ENCODE assay signal across 20 mouse cellular contexts in the genomic region with DNA sequence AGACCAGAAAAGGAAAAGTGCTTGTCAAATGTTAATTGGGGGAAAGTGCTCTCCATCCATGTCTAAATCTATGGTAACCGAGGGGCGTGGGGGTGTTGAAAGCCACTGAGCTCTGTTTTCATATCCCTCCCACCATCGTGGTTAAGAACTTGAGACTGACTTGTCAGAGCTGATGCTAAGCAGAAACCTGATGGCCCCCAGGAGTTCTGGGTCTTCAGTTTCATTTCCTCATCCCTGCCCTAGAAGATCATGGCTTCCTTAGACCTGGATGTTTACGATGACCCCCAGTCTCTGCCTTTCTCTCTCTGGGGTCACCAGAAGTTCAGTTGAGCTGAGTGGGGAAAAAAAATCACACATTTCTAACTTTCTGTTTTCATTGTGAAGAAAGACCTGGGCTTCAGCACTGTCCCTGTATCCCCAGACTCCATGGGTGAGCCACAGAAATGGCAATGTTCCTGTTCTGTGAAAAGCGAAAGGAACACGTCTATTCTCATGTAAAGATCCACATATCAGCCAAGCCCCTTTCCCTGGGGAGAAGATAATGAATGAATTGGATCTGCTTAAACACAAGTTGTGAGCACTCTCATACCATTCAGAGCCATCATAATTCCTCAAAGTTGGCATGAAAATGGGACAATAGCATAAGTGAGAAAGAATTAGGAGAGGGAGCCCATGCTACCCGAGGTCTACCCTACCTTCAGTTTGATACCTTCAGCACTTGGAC.
A peak's percentile ranks its signal among the peaks of the same experiment; 100 is the strongest.
DNase-seq lines count a peak whose midpoint lies in the region; ATAC-seq and TF ChIP-seq lines count a peak whose summit lies in the region.
"Had no signal": no experiment of that assay in that cellular context is flagged by ENCODE, and none has a peak within 500 bp of the region (broad histone marks: within the 10 kb centered on the region; RNA-seq: fewer than 3 reads in every experiment).

No protein-coding gene starts in this region.

- no peak for DNase-seq in heart, adult 2 months
- DNase-seq in A20 (ENCODE audit: low read depth, low spot score) (peak; percentile 6), WW6 (ENCODE audit: low read depth, low spot score) (peak; percentile 4)
- no peak for DNase-seq in right cerebral cortex, adult 2 months (ENCODE audit: low spot score in 2 of 2)
- no peak for DNase-seq in hindbrain, embryonic 14.5 days (ENCODE audit: low spot score)
- DNase-seq in c-Kit-positive CD71-positive TER-119-positive erythroid progenitor cells, embryonic 14.5 days (ENCODE audit: low spot score) = no peak
- DNase-seq: cerebellum, postnatal 25 days; kidney, postnatal 25 days; layer of hippocampus, adult 9-11 months; right cerebral cortex, adult 18-20 months; thymus, postnatal 25 days had no signal

- no peaks in the 10 kb centered on the region for H3K36me3 ChIP-seq in heart, embryonic 16.5 days (ENCODE audit: control insufficient read depth, insufficient read depth)
- H3K36me3 ChIP-seq in heart, adult 2 months (ENCODE audit: control insufficient read depth, insufficient read depth, low read length) = no peaks in the 10 kb centered on the region
- H3K36me3 ChIP-seq in hindbrain, embryonic 14.5 days (replicated peaks; ENCODE audit: control insufficient read depth, insufficient read depth) = no peaks in the 10 kb centered on the region
- H3K36me3 ChIP-seq: heart, embryonic 13.5 days; limb, embryonic 13.5 days; midbrain, embryonic 15.5 days had no signal

- H3K4me1 ChIP-seq in heart, embryonic 16.5 days (ENCODE audit: control insufficient read depth, insufficient read depth, low read length) = peaks cover 7% of the 10 kb centered on the region
- no peaks in the 10 kb centered on the region for H3K4me1 ChIP-seq in heart, adult 2 months (ENCODE audit: control insufficient read depth, insufficient read depth, low read length)
- H3K4me1 ChIP-seq in hindbrain, embryonic 14.5 days (replicated peaks; ENCODE audit: control insufficient read depth, insufficient read depth, low read length) = no peaks in the 10 kb centered on the region
- H3K4me1 ChIP-seq: forebrain, embryonic 13.5 days; megakaryocyte, embryonic 14.5 days; midbrain, embryonic 15.5 days had no signal

- H3K27me3 ChIP-seq in heart, embryonic 16.5 days (ENCODE audit: control insufficient read depth, insufficient read depth, low read length) = peaks cover 6% of the 10 kb centered on the region; the same call in 1 of the 2 replicates
- H3K27me3 ChIP-seq in heart, adult 2 months (ENCODE audit: control insufficient read depth, insufficient read depth, low read length) = no peaks in the 10 kb centered on the region
- no peaks in the 10 kb centered on the region for H3K27me3 ChIP-seq in hindbrain, embryonic 14.5 days (ENCODE audit: control insufficient read depth, insufficient read depth, low read length)
- H3K27me3 ChIP-seq: limb, embryonic 13.5 days; megakaryocyte, embryonic 14.5 days; midbrain, embryonic 15.5 days had no signal

- TF ChIP-seq POLR2A in heart, adult 2 months (IDR thresholded peaks at IDR 0.05; ENCODE audit: insufficient read depth, low read depth, low read length) = no peak

- 34% methylated on average over 7 of the region's 7 CpGs for WGBS in heart, embryonic 16.5 days
- 39% methylated on average over 7 of the region's 7 CpGs for WGBS in heart, adult 2 months
- 76% methylated on average over 7 of the region's 7 CpGs for WGBS in hindbrain, embryonic 14.5 days

- no peaks in the 10 kb centered on the region for H3K79me2 ChIP-seq in heart, adult 2 months (replicated peaks; ENCODE audit: control insufficient read depth, insufficient read depth, low read length)

- H3K9ac ChIP-seq in heart, embryonic 16.5 days (ENCODE audit: low read length) = no peak overlapping the region
- no peak overlapping the region for H3K9ac ChIP-seq in heart, adult 2 months (ENCODE audit: low read depth, low read length)
- H3K9ac ChIP-seq in hindbrain, embryonic 14.5 days = no peak overlapping the region
- H3K9ac ChIP-seq: forebrain, embryonic 13.5 days; heart, embryonic 13.5 days; limb, embryonic 13.5 days; liver, embryonic 14.5 days; midbrain, embryonic 15.5 days had no signal

- H3K4me3 ChIP-seq in heart, embryonic 16.5 days (ENCODE audit: low read length) = no peak overlapping the region
- no peak overlapping the region for H3K4me3 ChIP-seq in heart, adult 2 months
- no peak overlapping the region for H3K4me3 ChIP-seq in hindbrain, embryonic 14.5 days (replicated peaks; ENCODE audit: low read length)
- H3K4me3 ChIP-seq: forebrain, embryonic 13.5 days; heart, embryonic 13.5 days; limb, embryonic 13.5 days; megakaryocyte, embryonic 14.5 days; midbrain, embryonic 15.5 days had no signal

- TF ChIP-seq CTCF in heart, adult 2 months (IDR thresholded peaks at IDR 0.05) = no peak

- H3K9me3 ChIP-seq in heart, embryonic 16.5 days (replicated peaks; ENCODE audit: control insufficient read depth, low read length) = no peaks in the 10 kb centered on the region
- H3K9me3 ChIP-seq in hindbrain, embryonic 14.5 days (ENCODE audit: control insufficient read depth, low read length) = no peaks in the 10 kb centered on the region
- H3K9me3 ChIP-seq: forebrain, embryonic 13.5 days; heart, embryonic 13.5 days; limb, embryonic 13.5 days; midbrain, embryonic 15.5 days had no signal

- peak overlapping the region; percentile 12; the same call in 1 of the 2 replicates for H3K4me2 ChIP-seq in heart, embryonic 16.5 days (ENCODE audit: low read depth, low read length)
- no peak overlapping the region for H3K4me2 ChIP-seq in hindbrain, embryonic 14.5 days (replicated peaks)
- H3K4me2 ChIP-seq: forebrain, embryonic 13.5 days; heart, embryonic 13.5 days; limb, embryonic 13.5 days; midbrain, embryonic 15.5 days had no signal

- TF ChIP-seq EP300 in heart, adult 2 months (IDR thresholded peaks at IDR 0.05; ENCODE audit: insufficient read depth, low read depth, low read length) = no peak

- no peak overlapping the region for H3K27ac ChIP-seq in heart, embryonic 16.5 days (ENCODE audit: low read length)
- H3K27ac ChIP-seq in heart, adult 2 months = no peak overlapping the region
- H3K27ac ChIP-seq in hindbrain, embryonic 14.5 days = no peak overlapping the region
- H3K27ac ChIP-seq: forebrain, embryonic 13.5 days; heart, embryonic 13.5 days; limb, embryonic 13.5 days; liver, embryonic 14.5 days; midbrain, embryonic 15.5 days; stomach, postnatal 0 days had no signal

- no peak for ATAC-seq in heart, embryonic 16.5 days (replicated peaks; ENCODE audit: extremely low read depth, insufficient read depth, low FRiP score)
- peak; percentile 64 for ATAC-seq in megakaryocyte progenitor cell, adult 5-6 weeks (replicated peaks; ENCODE audit: poor library complexity)
- no peak for ATAC-seq in hindbrain, embryonic 14.5 days (ENCODE audit: low FRiP score)
- ATAC-seq: forebrain, embryonic 13.5 days; midbrain, embryonic 15.5 days had no signal

- intact Hi-C loops in heart, adult 2 months (cut with DNase I) = no loop called here

Comparison
In these comparisons a context has a peak if more than half of its experiments do, and no peak if none do; other contexts are left out.
1. DNase-seq: peak in A20 (single experiment) and WW6 (single experiment); none in heart, adult 2 months (0 of 2), right cerebral cortex, adult 2 months (0 of 2), hindbrain, embryonic 14.5 days (single experiment) and c-Kit-positive CD71-positive TER-119-positive erythroid progenitor cells, embryonic 14.5 days (single experiment).